Comparison of ENCODE assay signal across 20 mouse cellular contexts in the genomic region with DNA sequence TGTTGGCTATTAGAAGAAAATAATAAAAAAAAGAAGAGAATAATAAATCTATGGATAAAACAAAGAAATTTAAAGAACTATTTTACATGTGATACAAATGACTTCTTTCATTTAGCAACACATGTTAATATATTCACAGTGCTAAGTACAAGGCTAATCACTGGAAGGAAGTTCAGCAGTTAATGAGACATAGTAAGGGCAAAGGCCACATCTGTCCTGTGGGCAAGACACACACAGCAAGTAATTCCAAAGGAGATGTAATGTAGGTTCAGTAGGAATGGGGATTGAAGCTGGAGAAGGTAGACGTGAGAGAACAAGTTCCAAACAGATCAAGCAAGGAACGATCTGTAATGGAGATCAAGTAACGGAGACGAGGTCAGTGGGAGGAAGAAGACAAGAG. TPM values are rescaled to one million over a fixed set of nuclear protein-coding genes. Genes with fewer than 3 reads are reported as not detected.
DNase-seq lines count a peak whose midpoint lies in the region; ATAC-seq and TF ChIP-seq lines count a peak whose summit lies in the region.
"Had no signal": no experiment of that assay in that cellular context is flagged by ENCODE, and none has a peak within 500 bp of the region (broad histone marks: within the 10 kb centered on the region; RNA-seq: fewer than 3 reads in every experiment).

No protein-coding gene starts in this region.

- H3K27me3 ChIP-seq in kidney, adult 2 months (replicated peaks; ENCODE audit: control insufficient read depth, insufficient read depth, low read length) = no peaks in the 10 kb centered on the region
- no peaks in the 10 kb centered on the region for H3K27me3 ChIP-seq in megakaryocyte, embryonic 14.5 days (replicated peaks)
- H3K27me3 ChIP-seq in cerebellum, adult 2 months (ENCODE audit: control insufficient read depth, insufficient read depth, low read length) = no peaks in the 10 kb centered on the region
- H3K27me3 ChIP-seq: CH12.LX; embryonic facial prominence, embryonic 15.5 days; heart, embryonic 13.5 days; Patski had no signal

- H3K36me3 ChIP-seq in kidney, adult 2 months (ENCODE audit: control insufficient read depth, insufficient read depth, low read length) = no peaks in the 10 kb centered on the region
- peaks cover 5% of the 10 kb centered on the region for H3K36me3 ChIP-seq in megakaryocyte, embryonic 14.5 days (replicated peaks; ENCODE audit: low read length)
- H3K36me3 ChIP-seq: embryonic facial prominence, embryonic 15.5 days; forebrain, embryonic 10.5 days; heart, embryonic 13.5 days had no signal

- no peak overlapping the region for H3K4me3 ChIP-seq in kidney, adult 2 months (ENCODE audit: insufficient read depth, low read depth, low read length)
- H3K4me3 ChIP-seq in megakaryocyte, embryonic 14.5 days (replicated peaks) = peak overlapping the region; percentile 15
- no peak overlapping the region for H3K4me3 ChIP-seq in cerebellum, adult 2 months (replicated peaks; ENCODE audit: insufficient read depth, low read depth, low read length)
- H3K4me3 ChIP-seq: embryonic facial prominence, embryonic 15.5 days; erythroblast, embryonic 14.5 days; forebrain, embryonic 10.5 days; gastrocnemius, adult 2 months; heart, embryonic 13.5 days had no signal

- WGBS in kidney, adult 2 months = 47% methylated on average over 4 of the region's 4 CpGs
- 85% methylated on average over 4 of the region's 4 CpGs for WGBS in cerebellum, adult 2 months

- ATAC-seq in megakaryocyte, adult 5-6 weeks (ENCODE audit: poor library complexity, severe bottlenecking) = no peak
- ATAC-seq: activated CD4-positive, CD25-positive, alpha-beta regulatory T cell, adult 4 months; forebrain, embryonic 14.5 days; Patski had no signal

- no peaks in the 10 kb centered on the region for H3K9me3 ChIP-seq in megakaryocyte, embryonic 14.5 days
- H3K9me3 ChIP-seq: embryonic facial prominence, embryonic 15.5 days; forebrain, embryonic 10.5 days; heart, embryonic 13.5 days had no signal

- peaks cover 24% of the 10 kb centered on the region for H3K4me1 ChIP-seq in kidney, adult 2 months (ENCODE audit: control insufficient read depth, insufficient read depth, low read length)
- H3K4me1 ChIP-seq in megakaryocyte, embryonic 14.5 days = peaks cover 62% of the 10 kb centered on the region
- H3K4me1 ChIP-seq in cerebellum, adult 2 months (ENCODE audit: control insufficient read depth, insufficient read depth, low read length) = peaks cover 5% of the 10 kb centered on the region

- TF ChIP-seq CTCF in kidney, adult 2 months (conservative IDR thresholded peaks at IDR 0.05; ENCODE audit: insufficient read depth, insufficient read length, low read depth, low read length) = no peak
- no peak for TF ChIP-seq CTCF in cerebellum, adult 2 months (IDR thresholded peaks at IDR 0.05; ENCODE audit: borderline replicate concordance, insufficient read depth, low read depth, low read length)

- peak; percentile 66 for DNase-seq in kidney, adult 2 months
- DNase-seq in kidney, adult 18-20 months = no peak
- peak; percentile 33 for DNase-seq in kidney, postnatal 14 days
- no peak for DNase-seq in cerebellum, adult 2 months
- DNase-seq: adrenal gland, postnatal 25 days; cerebellum, adult 8-10 months; embryo, embryonic 11 days; gastrocnemius, adult 2 months; gastrocnemius, postnatal 36 days; heart, postnatal 36 days had no signal

- H3K27ac ChIP-seq in kidney, adult 2 months (ENCODE audit: insufficient read depth, low read depth, low read length) = peak overlapping the region; percentile 47; the same call in 1 of the 2 replicates
- no peak overlapping the region for H3K27ac ChIP-seq in cerebellum, adult 2 months (ENCODE audit: insufficient read depth, low read length)
- H3K27ac ChIP-seq: embryonic facial prominence, embryonic 15.5 days; forebrain, embryonic 10.5 days; gastrocnemius, adult 2 months; heart, embryonic 13.5 days had no signal

- no peak for TF ChIP-seq POLR2A in kidney, adult 2 months (IDR thresholded peaks at IDR 0.05; ENCODE audit: low read depth, low read length)
- TF ChIP-seq POLR2A in cerebellum, adult 2 months (IDR thresholded peaks at IDR 0.05; ENCODE audit: borderline replicate concordance, insufficient read depth, low read length) = no peak

RNA-seq across cellular contexts. Expression of a gene that starts 1.7 kb away (rescaled TPM):
- 12.6 and 14.6 TPM in 2 replicates for polyA plus RNA-seq in kidney, adult 2 months (2012; rRNA removed)
- 1.6 and 1.9 TPM in 2 replicates for polyA plus RNA-seq in megakaryocyte, embryonic 14.5 days (2012; ENCODE audit: insufficient read depth, low replicate concordance)
- total RNA-seq in megakaryocyte, adult 5-6 weeks (2015) = 19.1 and 20.8 TPM in 2 replicates
- total RNA-seq in megakaryocyte, adult 5-6 weeks (2017) = 28.1 and 35.0 TPM in 2 replicates
- 36.8 and 37.7 TPM in 2 replicates for polyA plus RNA-seq in cerebellum, adult 2 months (2012; rRNA removed)

Comparison
In these comparisons a context has a peak if more than half of its experiments do, and no peak if none do; other contexts are left out.
1. DNase-seq: peak in kidney, adult 2 months (single experiment) and kidney, postnatal 14 days (single experiment); none in kidney, adult 18-20 months (single experiment) and cerebellum, adult 2 months (0 of 2).